Mouse (Mus musculus): ENCODE results near the gene Itga4.

DNA sequence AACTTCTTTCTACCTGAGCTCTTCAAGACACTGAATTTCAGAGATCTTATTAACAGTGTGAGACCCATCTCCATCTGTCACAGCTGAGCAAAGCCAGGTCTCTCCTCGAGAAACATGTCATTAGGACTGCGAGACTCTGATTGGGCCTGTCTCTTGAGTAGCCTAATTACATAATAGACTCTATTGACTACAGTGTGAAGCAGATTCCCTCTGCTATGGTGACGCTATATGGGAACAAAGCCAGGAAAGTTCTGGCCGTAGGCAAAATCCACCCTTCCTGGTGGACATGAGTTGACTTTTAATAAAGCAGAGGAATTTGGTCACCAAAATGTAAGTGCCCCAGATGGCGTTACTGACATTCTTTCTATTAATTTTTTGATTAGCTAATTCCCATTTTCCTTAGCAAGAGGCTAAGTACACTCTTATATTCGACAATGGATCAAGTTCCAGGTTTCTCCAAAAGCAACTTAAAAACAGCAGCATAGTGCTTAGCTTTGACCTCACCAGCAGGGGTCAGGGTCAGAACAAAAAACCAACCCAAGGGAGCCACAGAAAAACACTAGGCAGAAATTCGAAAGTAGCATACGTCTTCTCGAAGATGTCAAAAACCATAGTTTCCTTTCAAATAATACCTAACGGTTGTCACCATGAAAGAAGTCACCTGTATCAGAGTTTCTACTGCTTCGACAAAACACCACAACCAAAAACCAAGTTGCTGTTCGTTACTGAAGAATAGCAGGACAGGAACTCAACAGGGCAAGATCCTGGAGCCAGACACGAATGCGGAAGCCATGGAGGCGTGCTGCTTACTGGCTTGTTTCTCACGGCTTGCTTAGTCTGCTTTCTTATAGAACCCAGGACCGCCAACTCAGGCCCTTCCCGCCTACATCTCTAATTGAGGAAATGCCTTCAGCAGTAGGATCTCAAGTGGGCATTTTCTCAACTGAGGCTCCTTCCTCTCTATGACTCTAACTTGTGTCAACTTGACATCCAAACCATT is 112.5 kb downstream of the Itga4 start:
- TF ChIP-seq CTCF (IDR thresholded peaks at IDR 0.05; ENCODE audit: low read depth), result no peak
- TF ChIP-seq EP300 (IDR thresholded peaks at IDR 0.05; ENCODE audit: low read depth), result no peak

Measured in liver, embryonic 14.5 days (tissue).